Mouse (Mus musculus): ENCODE measurements at regions not wholly inside any gene's neighbourhood (a gene's known extent, or its start where the extent isn't known, plus 50 kb on each side); places are given as distances from the start of the nearest gene placed in this dataset.
A peak's percentile ranks its signal among the peaks of the same experiment; 100 is the strongest.

DNA sequence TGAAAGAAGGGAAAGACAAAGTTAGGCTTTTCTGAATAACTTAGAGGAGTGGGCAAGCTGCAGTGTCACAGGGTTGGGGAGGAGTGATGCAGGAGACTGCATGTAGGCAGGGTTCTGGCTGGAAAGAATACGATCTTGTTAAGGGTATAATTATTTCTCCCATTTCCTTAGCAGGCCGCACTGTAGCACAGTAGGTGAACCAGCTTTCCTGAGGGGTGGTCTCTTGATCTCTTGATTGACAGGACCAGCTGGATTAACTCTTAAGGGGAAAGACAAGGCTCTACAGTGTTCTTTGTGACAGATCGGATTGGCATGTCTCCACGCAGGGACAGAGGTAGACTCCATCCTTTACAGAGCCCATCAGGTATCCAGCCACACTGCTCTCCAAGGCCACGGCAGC, 54.5 kb upstream of the Meis1 start:
- DNase-seq, result no peak
- intact Hi-C loops (cut with DNase I), result no loop called here

DNA sequence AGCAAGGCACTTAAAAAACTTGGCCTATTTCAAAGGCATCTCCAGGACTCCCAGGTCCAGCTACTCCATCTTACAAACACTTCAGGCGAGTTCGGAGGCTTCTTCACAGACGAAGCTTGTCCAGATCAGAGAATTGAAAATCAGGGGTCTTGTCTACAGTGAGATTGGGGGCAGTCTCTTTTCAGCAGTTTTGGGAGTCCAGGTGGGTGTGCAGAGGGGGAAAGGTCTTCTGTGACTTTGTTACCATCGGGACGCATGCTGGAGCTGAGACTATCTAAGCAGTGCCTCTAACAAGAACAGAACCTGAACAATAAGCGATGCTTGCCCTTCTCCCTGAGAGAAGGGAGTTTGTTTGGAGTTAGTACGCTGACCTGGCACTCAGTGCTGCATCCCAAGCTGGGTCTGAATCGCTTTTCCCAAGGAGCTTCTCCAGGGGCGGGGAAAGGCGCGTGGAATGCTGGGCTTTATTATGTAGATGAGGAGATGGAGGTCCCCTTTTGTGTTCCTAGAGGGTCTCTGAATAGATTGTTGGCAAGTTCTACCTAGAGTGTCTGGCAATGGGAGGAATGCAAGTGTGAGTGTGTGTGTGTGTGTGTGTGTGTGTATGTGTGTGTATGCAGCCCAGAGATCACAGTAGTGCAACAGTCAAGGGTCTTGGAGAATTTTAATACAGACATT, 55.2 kb upstream of the Meis1 start:
- intact Hi-C loops (cut with DNase I), result no loop called here
- no peak for DNase-seq

DNA sequence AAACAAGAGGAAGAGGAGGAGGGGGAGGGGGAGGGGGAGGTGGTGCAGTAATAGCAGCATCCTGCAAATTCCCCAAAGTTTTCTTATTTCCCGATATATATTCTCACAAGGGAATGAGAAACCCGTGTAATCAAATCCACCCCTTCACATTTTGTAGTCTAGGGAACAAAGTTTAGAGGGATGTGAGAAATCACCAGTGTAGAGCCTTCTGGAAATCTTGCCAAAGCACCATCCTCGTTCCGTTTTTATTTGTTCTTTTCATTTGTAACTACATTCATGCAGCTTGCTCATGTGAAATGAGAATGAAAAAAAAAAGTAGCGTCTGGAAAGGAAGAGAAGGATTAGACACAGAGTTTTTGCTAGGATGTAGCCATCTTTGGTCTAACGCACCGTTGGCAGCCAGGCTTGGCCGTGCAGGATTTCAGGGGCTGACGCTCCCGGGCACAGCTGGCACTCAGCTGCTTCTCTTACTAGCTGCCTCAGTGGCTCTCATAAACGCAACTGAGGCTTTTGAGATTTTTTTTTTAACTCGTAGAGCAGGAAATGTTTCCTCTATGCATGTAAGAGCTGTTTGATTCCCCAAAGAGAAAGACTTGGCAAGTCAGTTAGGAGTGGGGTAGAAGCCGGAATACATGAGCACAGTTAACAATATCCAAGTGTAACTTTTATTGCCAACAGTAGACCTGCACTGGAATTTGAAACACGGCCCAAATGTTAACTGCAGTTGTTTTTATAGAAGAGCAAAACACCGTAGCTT, 72.5 kb upstream of the Meis1 start:
- intact Hi-C loops (cut with DNase I), result no loop called here
- no peak for DNase-seq

DNA sequence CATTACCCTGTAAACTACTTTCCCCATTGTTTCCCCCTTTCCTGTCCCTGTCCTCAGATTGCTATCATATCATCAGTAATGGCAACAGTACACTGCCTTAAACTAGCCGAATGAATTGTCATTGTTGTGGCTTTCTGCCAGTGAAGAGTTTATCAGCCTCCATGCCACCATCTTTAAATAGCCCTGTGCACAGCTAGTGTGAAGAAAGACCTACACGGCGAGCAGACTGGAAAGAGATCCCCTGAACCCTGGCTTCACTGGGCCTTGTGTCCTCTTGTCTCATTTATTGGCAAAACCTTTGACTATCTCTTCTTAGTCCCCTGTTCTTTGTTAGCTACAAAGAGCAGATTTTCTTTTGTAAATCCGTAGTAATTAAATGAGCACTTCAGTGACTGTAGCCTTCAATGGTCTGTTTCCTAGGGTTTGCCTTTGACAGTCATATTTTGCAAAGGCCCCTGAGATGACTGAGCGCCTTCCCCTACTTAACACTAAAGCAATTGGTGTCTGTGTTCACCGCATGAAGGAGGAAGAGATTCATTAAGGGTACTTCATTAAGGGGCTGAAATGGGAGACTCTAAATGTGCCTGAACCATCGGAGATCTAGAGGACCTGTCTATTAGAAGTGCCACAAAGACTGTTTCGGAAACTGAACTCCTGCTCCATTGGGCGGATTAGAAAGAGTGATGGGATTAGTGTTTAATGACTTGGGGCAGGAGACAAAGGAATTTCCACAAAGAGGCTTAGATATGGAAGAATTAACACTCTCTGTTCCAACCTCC, 74.4 kb upstream of the Meis1 start:
- intact Hi-C loops (cut with DNase I), result no loop called here
- no peak for DNase-seq

DNA sequence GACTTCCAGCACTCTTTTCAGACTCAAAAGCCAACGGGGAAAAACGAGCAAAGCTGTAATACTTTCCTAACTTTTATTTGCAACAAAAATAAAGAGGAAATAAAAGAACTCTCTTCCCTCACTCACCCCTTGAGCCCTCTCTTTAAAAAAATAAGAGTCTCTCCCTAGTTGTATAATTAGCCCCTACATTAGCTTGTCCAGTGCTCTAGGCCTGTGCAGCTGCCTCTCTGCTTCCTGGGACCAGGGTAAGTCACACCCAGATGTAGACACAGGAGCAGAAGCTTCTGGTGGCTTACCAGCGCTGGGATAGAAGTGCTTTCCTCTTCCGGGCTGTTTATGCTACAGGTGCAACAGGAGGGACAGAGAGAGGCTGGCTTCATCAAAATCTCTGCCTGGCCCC, 75.0 kb upstream of the Meis1 start:
- DNase-seq, result no peak
- intact Hi-C loops (cut with DNase I), result no loop called here

DNA sequence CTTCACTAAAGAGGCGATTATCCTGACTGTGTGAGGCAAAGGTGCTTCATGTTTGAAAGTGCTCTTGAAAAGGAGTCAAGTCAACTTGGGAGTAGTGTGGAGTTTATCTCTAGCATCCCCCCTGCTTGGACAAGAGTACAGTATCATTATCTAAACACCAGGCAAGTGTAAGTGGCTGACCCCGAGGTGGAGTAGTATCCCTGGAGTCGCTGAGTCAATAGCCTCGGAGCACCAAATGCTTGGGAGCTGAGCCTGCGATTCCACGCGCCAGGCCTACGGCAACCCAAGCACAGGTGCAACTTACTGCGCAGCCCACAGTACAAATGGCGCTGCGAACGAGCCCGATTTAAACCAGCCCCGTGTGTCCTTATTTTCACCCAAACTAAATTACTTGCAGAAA, 75.4 kb upstream of the Meis1 start:
- intact Hi-C loops (cut with DNase I), result no loop called here
- no peak for DNase-seq

DNA sequence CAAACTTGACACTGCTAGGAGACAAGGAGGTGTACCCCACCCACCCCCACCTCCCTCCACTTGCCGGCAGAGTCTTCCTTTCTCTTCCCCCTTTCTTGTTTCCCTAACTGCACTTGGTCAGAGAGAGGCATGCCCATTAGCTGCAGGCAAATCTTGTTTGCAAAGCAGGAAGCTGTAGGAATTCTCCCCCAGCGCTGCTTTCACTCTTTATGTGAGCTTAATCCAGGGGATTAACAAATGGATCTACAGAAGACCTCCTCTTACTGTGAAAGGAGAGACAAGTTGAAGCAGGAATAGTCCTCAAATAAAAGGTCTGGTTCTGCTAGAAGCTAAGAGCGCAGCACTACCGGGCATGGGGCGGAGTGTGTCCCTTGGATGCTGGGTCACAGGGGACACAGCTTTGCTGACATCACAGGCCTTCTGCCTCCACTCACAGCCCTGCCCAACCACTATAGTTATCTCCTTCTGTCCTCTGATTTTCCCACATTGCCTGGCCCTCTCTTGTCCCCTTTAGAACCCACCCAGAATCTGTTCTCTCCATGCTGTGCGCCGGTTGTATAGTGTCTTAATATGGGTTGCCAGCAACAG, 84.3 kb upstream of the Meis1 start:
- no peak for DNase-seq
- intact Hi-C loops (cut with DNase I), result no loop called here

DNA sequence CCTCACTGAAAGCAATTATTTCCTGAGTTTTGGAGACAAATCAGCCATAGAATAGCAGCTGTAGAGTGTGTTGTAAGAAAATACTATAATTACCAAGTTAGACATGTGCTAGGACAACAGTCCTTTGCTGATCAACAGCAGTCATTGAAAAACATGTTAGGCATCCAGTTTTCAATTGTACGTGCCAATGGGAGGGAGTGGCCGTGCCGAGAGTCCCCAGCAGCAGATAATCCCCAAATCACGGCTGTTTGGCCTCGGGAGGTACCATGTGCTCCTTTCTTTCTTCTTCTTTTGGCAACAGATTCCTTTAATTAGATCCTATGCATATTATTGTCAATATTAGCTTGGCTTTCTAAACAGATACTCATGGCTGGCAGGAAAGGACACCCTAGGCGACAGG, 88.4 kb upstream of the Meis1 start:
- intact Hi-C loops (cut with DNase I), result no loop called here
- DNase-seq, result no peak

DNA sequence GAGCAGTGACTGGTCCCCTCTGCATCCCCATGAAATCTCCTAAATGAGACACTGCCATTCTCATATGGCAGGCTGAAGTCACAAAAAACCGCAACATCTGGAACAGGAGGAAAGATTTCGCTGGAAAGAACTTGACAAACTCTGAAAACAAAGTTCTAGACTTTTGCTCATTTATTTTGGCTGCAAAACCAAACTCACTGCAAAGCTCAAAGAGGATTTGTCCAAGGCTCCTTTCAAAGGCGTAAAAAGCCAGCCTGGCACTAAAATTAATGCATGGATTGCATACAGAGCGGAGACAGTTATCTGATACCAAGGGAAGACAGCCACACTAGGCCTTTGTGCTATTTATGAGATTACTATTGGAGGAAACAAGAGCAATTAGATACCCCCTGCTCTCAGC, 90.3 kb upstream of the Meis1 start:
- DNase-seq, result no peak
- intact Hi-C loops (cut with DNase I), result no loop called here

DNA sequence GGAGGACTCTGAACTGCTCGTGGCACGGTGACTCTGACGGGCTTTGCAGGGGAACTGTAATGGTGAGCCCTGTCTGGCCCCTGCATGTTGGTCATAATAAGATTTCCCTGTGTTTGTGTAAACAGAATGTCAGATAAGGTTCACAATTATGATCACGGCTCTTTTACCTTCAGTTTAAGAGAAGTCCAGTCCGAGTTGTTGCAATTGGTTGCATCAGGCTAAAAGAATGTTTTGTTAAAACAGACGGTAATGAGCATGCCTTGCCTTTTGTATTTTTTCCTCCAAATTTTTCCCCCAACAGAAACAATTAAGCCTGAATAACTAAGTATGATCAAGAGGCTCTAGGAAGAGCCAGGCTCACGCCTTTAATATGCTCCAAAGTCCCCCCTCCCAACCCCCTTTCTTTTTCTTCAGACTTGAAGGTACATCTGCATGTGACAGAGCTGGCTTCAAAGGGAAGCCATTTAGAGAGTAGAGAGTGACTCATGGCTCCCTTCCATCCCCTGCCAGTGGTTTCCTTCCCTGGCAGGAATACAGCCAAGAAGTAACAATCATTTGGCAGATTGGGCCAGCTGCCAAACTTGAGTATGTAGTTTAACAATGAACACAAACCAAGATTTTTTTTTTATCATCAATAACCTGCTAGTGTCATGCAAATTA, 93.3 kb upstream of the Meis1 start:
- intact Hi-C loops (cut with DNase I), result no loop called here
- DNase-seq, result peak in 1 of 2 experiments; percentile 25

DNA sequence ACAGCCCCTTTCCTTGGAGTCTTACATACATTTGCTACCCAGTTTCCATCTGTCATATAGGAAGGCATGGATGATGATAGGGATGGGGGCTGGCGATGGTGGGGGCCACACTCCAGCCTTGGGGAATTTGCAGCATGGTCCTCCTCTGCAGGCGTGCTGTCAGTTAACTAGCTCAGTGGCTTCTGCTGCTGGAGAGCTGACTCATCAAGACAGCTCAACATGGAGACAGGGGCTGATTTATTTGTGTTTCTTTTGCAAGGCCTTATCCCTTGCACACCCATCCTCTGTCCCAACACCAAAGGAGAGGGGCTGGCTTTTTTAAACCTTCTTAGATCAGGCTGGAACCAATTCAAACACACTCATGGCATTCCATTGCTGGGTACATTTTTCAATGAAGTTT, 98.3 kb upstream of the Meis1 start:
- DNase-seq, result no peak
- intact Hi-C loops (cut with DNase I), result no loop called here

DNA sequence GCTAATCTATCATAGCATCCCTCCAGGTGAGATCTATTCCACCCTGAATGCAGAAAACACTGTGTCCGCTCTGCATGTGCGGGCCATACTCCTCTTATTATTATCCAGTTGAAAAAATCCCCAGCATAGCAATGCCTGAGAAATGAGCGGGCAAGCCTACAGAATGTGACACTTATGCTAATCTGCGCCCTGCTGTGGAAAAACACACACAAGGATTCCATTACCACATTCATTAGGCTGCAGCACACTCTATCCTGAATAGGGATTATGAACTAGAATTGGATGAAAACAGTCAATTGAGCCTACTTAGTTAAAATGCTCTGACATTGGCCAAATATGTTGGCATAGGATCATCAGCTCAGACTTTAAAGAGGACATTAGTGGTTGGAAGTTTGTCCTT, 99.5 kb upstream of the Meis1 start:
- intact Hi-C loops (cut with DNase I), result no loop called here
- no peak for DNase-seq

DNA sequence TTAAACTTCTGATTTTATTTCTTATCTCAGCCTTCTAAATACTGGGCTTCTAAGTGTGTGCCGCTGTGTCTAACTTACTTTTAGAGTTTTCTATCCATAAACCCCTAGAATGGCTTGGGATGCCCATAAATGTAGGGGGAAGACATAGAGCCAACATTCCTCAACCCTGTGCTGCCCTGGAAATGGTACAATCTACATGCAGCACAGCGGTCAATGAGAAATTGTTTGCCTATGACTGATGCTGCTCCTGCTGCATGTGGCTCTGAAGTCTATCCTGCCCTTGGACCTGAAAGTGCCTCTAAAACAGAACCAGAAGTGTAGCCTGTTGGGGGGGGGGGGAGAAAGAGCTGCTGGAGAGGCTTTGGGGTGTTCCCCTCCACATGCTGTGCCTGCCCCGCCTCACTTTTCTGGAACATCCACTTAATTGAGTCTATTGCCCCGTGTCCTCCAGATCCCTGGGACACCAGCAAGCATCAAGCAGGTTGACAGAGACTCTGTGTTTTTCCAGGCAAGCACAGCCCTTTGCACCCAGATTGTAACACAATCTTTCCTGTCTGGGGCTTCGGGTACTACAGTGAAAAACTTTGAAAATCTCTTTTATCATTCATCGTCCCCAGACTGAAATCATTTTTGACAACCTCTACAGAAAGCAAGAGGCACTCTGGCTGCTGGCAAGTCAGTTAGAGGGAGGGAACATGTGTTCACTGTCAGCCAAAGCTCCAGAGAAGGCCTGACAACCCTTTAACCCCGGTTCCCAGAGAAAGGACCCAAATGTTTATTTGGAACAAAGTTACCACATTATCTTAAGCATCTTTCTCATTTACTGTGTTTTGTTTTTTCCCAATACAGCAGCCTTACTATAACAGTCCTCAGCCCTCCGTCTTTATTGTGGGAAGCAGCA, 101.4 kb upstream of the Meis1 start:
- intact Hi-C loops (cut with DNase I), result no loop called here
- peak in 1 of 2 experiments; percentile 11 for DNase-seq

DNA sequence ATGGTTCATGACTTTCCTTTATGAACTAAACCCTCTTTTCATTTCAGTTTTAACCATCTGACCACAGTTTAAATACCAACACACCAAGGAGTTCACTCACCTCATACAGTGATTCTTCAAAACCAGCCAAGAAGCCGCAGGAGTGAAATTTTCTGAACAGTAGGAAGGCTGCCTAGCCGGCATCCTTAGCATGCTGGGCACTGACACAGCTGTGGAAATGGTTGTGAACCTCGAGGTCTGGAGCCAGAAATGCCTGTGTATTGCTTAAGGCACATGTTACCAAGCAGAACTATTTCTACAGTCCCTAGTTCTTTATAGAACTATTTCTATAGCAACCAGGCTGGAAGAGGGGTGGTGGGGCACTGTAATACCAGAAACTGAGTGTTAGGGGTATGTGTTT, 102.1 kb upstream of the Meis1 start:
- DNase-seq, result no peak

DNA sequence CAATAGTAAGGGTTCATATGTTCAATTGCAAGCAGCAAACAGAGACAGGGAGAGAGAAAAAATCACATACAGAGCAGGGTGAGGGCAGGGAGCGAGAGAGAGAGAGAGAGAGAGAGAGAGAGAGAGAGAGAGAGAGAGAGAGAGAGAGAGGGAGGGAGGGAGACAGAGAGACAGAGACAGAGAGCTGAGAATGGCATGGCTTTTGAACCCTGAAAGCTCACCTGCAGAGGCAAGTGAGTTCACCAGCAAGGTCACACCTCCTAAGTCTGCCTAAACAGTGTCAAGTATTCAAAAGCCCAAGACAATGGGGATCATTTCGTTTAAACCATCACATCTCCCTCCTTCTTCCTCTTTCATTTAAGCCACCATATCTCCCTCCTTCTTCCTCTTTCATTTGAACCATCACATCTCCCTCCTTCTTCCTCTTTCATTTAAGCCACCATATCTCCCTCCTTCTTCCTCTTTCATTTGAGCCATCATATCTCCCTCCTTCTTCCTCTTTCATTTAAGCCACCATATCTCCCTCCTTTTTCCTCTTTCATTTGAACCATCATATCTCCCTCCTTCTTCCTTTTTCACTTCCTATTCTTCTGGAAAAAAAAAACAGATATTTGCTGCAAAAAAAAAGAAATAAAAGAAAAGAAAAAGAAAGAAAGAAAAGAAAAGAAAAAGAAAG, 116.7 kb upstream of the Meis1 start:
- DNase-seq, result no peak
- intact Hi-C loops (cut with DNase I), result no loop called here

More for the DNA sequence above, 102.1 kb upstream of the Meis1 start:
- intact Hi-C loops (cut with DNase I), result no loop called here

DNA sequence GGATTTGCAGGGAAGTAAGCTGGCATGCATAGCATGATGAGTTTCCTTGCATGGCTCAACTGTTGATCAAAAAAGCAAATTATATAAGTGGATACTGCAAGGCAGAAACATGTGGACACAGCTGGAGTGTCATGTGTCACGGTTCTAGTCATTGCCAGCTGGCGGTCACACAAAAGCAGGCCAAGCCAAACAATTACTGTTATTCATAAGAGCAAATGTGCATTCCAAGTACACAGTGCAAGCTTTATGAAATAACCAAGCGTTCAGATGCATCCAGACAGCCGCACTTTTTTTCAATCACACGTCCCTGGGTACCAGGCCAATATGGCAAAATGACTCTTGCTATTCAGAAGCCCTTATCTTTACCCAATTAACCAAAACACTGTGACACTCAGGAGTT, 119.6 kb upstream of the Meis1 start:
- DNase-seq, result peak; percentile 74 to 79
- intact Hi-C loops (cut with DNase I), result no loop called here

DNA sequence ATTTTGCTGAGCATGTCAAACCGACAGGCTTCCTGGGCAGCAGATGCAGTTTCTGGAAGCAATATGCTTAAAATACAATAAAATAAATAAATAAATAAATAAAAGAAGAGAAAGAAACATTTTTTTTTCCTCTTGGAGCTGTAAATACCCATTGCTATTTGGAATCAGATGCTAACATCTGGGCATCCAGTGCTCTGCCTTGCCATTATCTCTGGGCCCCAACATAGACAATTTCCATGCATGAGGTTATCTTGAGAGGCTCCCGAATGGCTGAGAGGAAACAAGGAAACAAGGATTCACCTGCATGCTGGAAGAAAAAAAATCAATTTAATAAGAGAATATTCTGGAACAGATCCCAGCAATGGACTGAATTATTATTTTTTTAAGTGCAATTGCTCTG, 120.0 kb upstream of the Meis1 start:
- intact Hi-C loops (cut with DNase I), result no loop called here
- DNase-seq, result no peak

DNA sequence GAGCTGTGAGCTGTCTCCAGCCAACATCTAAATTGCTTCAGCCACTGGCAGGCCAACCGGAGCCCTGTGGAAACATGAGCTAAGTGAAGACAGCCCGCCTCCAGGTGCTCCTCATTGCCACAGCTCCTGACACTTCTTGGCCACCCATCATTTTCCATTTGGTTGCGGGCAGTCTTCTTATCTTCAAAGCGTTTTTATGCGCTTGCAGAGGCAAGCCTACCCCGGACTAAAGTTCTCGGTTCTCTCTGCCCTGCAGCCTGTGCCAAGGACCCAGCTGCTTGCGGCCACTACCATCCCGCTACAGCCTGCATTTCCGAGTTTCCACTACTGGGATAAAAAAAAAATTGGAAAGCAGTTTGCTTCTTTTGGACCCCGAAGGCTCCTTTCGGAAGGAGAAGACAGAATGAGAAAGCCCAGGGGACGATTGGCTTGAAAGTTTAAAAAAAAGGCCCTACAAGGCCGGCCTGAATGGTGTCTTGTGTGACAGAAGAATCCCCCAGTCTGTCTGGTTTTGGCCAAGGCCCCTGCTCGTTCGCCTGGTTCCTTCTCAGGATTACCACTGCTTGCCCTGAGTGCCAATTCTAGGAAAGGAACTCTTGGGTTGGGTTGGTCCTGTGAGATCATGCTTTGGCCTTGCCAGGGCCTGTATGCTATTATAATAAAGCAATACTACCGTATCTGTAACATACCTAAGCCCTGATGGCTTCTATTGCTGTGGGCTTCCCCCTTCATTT, 124.6 kb upstream of the Meis1 start:
- intact Hi-C loops (cut with DNase I), result no loop called here
- DNase-seq, result peak; percentile 57 to 62

DNA sequence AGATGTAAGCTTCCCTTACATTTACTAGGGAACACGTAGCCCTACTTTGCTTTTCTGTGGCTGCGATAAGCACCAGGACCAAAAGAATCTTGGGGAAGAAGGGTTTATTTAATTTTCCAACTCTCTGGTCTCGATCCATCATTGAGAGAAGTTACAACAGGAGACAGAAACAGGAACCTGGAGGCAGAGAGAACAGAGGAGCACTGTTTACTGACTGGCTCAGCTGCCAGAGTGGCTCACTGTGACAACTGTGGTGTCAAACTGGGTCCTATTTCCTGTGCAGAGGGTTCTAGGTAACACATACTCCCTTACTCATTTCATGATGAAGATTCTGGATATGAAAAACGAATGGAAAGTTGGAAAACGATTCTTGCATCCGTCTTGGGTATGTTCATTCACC, 125.7 kb upstream of the Meis1 start:
- intact Hi-C loops (cut with DNase I), result no loop called here

More for the DNA sequence above, 125.7 kb upstream of the Meis1 start:
- DNase-seq, result no peak

Data from heart, postnatal 14 days (tissue).